Mouse (Mus musculus): ENCODE results near the gene Lrrtm3.

- TF ChIP-seq EP300 (IDR thresholded peaks at IDR 0.05) (peak; percentile 86), CTCF (IDR thresholded peaks at IDR 0.05) (no peak)
These were observed 181.2 kb downstream of the Lrrtm3 start for GRCm38 (mm10) chr10:63908878-63909277.
